Mouse (Mus musculus): ENCODE results near the gene Trmt10b. TPM values are rescaled to one million over a fixed set of nuclear protein-coding genes. Genes with fewer than 3 reads are reported as not detected.

Trmt10b gene
- 1 to 10 TPM; 2.7 to 6.8 (median 3.3) TPM for total RNA-seq (2022)

DNA sequence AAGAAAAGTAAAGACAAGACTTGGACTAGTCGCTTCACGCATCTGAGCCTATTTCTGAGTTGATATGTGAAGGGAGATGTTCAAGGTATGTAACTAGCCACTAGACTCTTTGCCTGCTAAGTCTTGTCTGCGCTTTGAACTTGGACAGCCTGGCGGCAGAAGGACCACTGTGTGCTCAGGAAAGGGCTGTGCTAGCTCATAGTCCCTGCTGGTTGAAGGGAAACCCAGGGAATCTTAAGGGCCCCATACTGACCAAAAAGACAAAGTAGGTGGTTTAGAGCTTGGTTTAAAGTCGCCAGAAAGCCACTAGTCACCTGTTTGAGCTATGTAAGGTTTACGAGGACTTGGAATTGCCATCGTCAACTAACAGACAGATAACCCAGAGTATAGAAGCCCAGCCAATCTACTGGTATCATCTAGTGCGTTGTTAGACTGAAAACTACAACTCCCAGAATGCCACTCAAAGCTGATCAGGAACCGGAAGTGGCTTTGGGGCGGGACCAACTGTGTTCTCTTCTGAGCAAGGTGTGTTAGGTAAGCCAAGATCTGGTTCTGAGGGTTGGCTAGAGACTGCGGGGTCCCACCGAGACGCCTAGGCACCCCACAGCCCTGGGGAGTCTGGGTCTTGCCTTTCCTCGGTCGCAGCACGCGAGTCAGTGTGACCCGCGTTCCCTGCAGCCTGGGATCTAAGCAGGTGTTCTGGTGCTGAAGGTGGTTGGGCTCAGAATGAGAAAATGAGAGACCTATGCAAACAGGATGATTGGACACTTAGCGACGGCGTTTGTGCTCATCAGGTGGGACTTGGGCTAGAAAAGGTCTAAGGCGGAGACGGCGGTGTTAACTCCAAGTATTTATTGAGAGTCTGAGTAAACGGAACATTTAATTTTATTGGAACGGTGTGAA is at the start of gene Trmt10b:
Gene Trmt10b (plus strand): TSS at position 466 of the 903 bp plus-strand sequence.
- DNase-seq (ENCODE audit: low spot score), result peak; percentile 70

DNA sequence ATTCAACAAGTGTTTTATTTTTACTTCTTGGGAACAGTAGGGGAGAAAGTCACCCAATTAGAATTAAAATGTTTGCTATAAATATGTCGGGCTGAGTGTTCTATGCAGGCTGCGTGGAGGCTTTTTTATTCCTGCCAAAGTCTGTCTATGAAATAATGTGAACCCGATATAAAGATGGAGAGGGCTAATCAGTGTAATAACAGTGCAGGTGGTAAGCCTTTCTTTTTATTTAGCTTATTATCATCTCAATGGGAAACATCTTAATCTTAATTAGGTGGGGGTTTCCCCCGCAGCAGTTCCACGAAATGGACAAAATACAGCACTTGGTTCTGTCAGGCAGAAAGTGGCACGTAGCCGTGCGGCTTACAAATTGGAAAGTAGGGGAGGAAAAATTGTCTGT is 45.7 kb upstream of the Trmt10b start:
- no peak for DNase-seq (ENCODE audit: low spot score)

- DNase-seq (ENCODE audit: low spot score), result no peak
Observed at GRCm38 (mm10) chr4:45252861-45253262, 44.1 kb upstream of the Trmt10b start.

- DNase-seq (ENCODE audit: low spot score), result no peak
Observed at GRCm38 (mm10) chr4:45253839-45254601, 42.9 kb upstream of the Trmt10b start.

DNA sequence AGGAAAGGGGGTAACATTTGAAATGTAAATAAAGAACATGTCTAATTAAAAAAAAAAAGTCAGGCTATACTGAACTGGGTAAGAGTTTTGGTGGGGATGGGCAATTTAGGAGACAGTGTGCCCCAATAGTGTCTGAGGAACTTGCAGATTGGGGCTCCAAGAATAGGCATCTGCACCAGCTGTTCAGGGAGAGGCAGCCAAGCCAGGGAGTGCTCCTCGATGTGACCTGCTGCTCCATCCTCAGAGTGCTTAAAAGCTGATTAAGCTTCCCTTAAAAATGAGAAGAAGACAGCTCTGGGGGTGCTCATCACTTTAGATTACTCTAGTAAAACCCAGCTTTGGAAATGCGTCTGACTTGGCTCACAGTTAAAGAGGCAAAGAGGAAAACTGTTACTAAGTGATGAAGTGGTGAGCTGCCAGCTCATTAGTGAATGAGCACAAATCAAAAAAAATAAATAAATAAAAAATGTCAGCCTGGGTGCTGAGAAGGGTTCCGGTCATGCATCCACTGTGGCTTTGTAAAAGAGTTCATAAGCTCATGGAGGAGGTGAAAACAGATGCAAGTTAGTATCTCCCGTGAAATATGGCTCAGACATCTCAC is 37.6 kb upstream of the Trmt10b start:
- DNase-seq (ENCODE audit: low spot score), result no peak

- no peak for DNase-seq (ENCODE audit: low spot score)
Observed at GRCm38 (mm10) chr4:45261551-45261950, 35.4 kb upstream of the Trmt10b start.

DNA sequence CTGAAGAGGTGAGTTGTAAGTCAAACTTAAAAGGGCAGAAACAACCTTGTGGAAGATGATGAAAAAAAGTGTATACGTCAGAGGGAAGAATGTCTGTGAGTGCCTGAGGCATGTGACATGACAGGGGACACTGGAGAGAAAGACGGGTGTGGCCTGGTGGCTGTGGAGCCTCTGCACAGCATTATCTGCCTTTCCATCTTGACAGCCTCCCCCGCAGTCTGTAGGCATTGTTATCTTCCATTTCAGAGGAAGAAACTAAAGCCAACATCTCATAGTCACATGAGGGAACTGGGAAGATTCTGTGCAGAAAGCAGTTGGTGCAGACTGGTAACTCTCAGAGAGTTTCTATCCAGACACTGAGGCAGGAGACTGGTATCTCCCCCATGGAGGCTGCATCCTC is 29.0 kb upstream of the Trmt10b start:
- no peak for DNase-seq (ENCODE audit: low spot score)

DNA sequence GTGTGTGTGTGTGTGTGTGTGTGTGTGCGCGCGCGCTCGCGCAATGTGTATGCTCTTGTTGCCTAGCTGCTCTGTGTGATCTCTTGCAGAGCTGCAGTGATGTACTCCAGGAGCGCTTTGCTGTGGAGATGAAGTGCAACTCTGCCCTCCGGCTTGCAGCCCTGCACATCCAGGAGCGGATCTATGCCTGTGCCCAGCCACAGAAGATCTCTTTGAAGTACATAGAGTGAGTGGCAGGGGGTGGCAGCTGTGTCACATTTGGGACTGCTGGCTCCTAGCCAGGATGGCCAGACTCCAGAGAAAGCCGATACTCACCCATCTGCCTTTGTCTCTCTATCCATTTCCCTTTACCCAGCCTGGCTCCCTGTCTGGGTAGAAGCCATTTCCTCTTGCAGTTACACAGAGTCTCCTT is 25.9 kb upstream of the Trmt10b start:
- DNase-seq (ENCODE audit: low spot score), result no peak

DNA sequence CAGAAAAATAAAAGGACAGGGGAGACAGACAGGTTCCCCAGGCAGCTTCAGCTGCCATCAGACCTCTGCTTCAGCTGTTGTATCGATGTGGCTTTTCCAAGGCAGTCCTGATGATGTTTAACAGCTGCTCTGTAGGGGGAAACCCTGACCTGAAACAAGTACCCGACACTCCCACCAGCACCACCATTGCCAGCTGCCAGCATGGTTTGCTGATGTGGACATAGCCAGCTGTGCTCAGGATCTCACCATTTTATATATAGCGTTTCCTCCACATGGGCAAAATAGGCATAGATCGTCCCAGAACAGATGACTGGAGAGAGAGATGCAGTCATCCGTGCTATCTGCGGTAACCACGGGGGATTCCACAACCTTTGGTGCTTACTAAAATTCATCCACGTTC is 21.2 kb upstream of the Trmt10b start:
- DNase-seq (ENCODE audit: low spot score), result no peak

GRCm38 (mm10) chr4:45279292-45279691 is 17.6 kb upstream of the Trmt10b start:
- no peak for DNase-seq (ENCODE audit: low spot score)

DNA sequence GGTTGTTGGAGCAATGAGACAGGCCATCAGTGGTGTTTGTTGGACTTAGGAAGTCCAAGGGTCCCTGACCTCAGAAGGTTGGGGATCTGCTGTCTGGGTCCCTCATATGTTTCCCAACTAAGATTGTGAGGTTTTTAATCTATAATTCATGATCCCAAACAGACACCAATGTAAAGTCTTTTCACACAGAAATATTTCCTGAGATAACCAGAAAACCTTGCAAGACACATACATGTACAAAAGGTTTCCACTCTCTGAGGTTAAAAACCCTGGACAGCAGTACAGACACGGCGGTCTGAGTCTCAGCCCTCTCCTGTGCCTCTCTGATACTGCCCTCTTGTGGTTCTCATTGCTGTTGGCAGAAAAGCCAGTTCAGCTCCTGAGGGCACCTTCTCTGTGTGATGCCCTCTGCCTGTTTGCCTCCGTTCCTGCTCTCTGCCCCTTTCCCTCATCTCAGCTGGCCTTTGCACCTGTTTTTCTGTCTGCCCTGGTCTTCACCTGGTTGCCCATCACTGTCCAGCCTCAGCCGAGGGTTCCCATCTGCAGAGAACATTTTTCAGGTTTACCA is 16.9 kb upstream of the Trmt10b start:
- peak; percentile 64 for DNase-seq (ENCODE audit: low spot score)

- DNase-seq (ENCODE audit: low spot score), result no peak
Observed at GRCm38 (mm10) chr4:45286318-45286717, 10.6 kb upstream of the Trmt10b start.

- no peak for DNase-seq (ENCODE audit: low spot score)
Observed at GRCm38 (mm10) chr4:45287906-45288305, 9.0 kb upstream of the Trmt10b start.

DNA sequence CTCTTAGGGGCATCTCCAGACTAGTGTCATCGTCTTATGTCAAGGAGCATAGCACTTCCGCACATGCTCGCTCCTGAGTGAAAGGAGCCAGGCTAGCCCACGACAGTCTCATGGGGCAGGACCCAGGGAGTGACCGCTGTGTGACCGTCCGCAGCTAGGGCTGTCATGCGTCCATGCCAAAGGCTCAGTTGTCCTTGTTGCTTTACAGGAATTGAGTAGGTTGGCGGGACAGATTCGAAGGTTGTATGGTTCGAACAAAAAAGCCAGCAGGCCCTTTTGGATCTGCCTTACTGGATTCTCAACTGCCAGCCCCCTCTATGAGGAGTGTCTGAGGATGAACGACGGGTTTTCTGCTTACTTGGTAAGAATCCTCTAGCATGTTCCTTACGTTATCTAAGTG is 8.6 kb downstream of the Trmt10b start:
- DNase-seq (ENCODE audit: low spot score), result no peak

GRCm38 (mm10) chr4:45308046-45308445 is 11.1 kb downstream of the Trmt10b start:
- DNase-seq (ENCODE audit: low spot score), result no peak

DNA sequence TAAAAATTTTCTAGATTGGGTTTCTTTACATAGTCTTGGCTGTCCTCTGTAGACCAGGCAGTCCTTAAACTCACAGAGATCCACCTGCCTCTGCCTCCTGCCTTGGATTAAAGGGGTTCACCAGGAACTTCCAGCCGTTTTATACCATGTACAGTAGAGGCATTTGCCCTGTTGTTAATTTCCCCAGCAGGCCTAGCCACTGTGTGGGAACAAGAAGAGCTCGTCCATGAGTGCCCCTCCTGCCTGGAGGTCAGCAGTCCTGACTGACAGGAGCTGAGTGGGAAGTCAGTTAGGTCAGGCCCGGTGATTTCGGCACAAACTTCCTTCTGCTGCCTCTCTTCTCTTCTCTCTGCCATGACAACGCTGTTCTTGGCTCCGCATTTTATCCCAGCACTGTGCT is 11.7 kb downstream of the Trmt10b start:
- DNase-seq (ENCODE audit: low spot score), result no peak

- no peak for DNase-seq (ENCODE audit: low spot score)
Observed at GRCm38 (mm10) chr4:45311056-45311455, 14.1 kb downstream of the Trmt10b start.

- peak; percentile 86 for DNase-seq (ENCODE audit: low spot score)
Observed at GRCm38 (mm10) chr4:45320159-45320816, 23.4 kb downstream of the Trmt10b start.

DNA sequence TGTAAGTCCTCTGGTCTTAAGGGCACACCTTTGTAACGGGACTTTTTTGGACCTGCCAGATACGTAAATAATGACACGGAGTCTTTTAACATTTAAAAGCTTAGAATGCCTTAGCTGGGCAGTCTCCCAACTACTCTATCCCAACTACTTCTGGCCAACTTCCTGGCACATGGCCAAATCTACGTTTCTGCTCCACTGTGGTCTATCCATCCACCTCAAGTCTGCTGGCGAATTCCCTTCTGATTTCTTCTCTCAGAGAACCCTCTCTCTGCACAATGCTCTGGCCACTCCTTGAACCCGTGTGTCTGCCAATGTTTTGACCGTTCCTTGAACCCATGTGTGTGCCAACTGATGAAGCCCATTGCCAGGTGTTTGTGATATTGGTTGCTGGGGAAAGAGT is 34.2 kb downstream of the Trmt10b start:
- no peak for DNase-seq (ENCODE audit: low spot score)

DNA sequence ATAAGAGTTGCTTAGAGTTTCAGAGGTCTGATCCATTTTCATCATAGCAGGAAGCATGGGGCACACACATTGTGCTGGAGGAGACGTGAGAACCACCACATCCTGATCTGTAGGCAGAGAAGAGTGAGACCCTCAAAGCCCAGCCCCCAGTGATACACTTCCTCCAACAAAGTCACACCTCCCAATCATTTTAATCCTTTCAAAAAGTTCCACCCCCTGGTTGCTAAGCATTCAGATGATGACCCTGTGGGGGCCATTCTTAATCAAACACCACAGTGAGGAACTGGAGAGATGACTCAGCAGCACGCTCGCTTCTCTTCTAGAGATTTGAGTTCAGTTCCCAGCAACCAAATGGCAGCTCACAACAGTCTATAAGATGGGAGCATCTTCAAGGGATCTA is 35.5 kb downstream of the Trmt10b start:
- DNase-seq (ENCODE audit: low spot score), result no peak

DNA sequence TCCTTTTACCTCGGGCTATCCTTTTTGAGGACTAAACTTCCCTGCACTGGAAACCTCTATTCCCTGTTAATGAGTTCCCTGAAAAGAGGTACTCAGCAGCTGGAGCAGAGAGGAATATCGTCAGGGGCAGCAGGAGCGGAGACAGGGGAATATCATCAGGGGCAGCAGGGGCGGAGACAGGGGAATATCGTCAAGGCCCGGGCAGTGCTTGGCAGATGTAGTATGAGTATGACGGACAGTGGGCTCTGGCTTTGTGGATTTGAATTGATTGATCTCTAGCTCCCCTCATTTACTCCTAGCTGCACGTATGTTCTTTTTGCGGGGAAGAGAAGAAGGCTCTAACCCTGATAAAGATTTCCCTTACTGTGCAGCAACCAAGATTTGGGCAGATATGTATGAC is 44.3 kb downstream of the Trmt10b start:
- no peak for DNase-seq (ENCODE audit: low spot score)

Measured in heart, adult 8-10 months (tissue).